Mouse (Mus musculus) embryonic fibroblast, embryonic 13.5 days (primary cell): ENCODE data around the gene Tmem56. TPM values are rescaled to one million over a fixed set of nuclear protein-coding genes. Genes with fewer than 3 reads are reported as not detected.

ENCODE experiments used
- H3K27ac ChIP-seq: 2 replicates; pipeline ENCODE4 v1.5.1; 2012; ENCODE audit warnings: low read length, control low read depth, inconsistent platforms; ENCODE audit not compliant: insufficient read depth
- H3K4me1 ChIP-seq: 2 replicates; pipeline ENCODE4 v1.6.1; 2011; ENCODE audit warnings: low read length; ENCODE audit not compliant: control insufficient read depth, insufficient read depth
- H3K4me3 ChIP-seq: 2 replicates; pipeline ENCODE4 v1.5.1; 2011; ENCODE audit warnings: mild to moderate bottlenecking, control low read depth, low read length; ENCODE audit not compliant: insufficient read depth
- CTCF ChIP-seq: IDR thresholded peaks from 2 replicates; pipeline ENCODE4 v1.5.1; 2011; ENCODE audit warnings: mild to moderate bottlenecking, control low read depth, low read length, moderate library complexity, borderline replicate concordance; ENCODE audit not compliant: insufficient read depth
- POLR2A ChIP-seq: IDR thresholded peaks from 2 replicates; pipeline ENCODE4 v1.6.1; 2011; ENCODE audit warnings: low read depth, mild to moderate bottlenecking, control low read depth, low read length, moderate library complexity
- polyA plus RNA-seq: library from polyadenylated mRNA; stranded (reverse); fragments of >200 nt; gene quantifications from 2 replicates; pipeline ENCODE4 v1.2.4, GENCODE M21; 2011; ENCODE audit warnings: low read depth; ENCODE audit not compliant: missing spikeins, insufficient read length

Gene Tmem56
- polyA plus RNA-seq, 1 experiment, result 1.1 TPM

DNA sequence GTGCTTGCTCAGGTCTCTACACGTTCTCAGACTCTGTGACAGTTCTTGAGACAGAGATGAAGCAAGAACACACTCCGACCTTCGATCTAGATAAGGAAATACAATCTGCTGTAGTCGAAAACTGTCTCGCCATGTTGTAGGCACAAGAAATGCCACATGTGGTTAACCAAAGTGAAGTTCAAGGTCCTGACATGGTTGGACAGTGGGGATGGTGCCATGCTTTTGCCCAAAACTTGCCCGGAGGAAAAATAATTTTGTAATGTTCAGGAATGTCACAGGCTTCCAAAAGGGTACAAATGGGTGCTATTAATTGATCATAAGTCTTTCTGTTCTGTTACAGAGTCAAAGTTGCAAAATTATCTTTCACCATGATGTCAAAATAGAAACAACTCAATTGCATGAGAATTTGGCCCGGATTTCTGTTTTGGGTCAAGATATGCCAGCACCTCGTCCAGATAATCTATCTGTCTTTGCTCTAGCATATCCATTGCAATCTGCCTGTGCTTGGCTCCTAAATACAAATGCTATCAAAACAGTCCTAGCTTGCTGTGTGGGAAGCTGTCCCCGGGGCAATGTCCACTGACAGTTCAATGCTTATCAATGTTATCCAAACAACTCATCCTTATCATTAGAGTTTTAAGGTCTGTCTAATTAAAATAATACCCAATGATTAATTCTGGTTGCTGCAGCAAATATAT lies 108.5 kb downstream of the Tmem56 start:
- H3K4me1 ChIP-seq, result no peaks in the 10 kb centered on the region
- H3K4me3 ChIP-seq, result no peak overlapping the region
- no peak overlapping the region for H3K27ac ChIP-seq
- TF ChIP-seq CTCF, result no peak
- no peak for TF ChIP-seq POLR2A

- H3K4me1 ChIP-seq, result no peaks in the 10 kb centered on the region
- no peak overlapping the region for H3K4me3 ChIP-seq
- TF ChIP-seq POLR2A (no peak), CTCF (no peak)
- H3K27ac ChIP-seq, result no peak overlapping the region
These were observed 110.2 kb downstream of the Tmem56 start for GRCm38 (mm10) chr3:121172718-121173117.

- Histone ChIP-seq H3K4me3 (0 out of 2 replicates have a peak overlapping the region, but pooled peaks have one; percentile 11), H3K27ac (no peak overlapping the region), H3K4me1 (no peaks in the 10 kb centered on the region)
- no peak for TF ChIP-seq CTCF
- TF ChIP-seq POLR2A, result no peak
These were observed 111.0 kb downstream of the Tmem56 start for GRCm38 (mm10) chr3:121171872-121172265.

- TF ChIP-seq POLR2A (peak; percentile 41), CTCF (peak; percentile 41)
These were observed 111.5 kb downstream of the Tmem56 start, which contains the start of gene Rwdd3 for GRCm38 (mm10) chr3:121171243-121171871. Gene Rwdd3 (minus strand): TSS chr3:121171695.

DNA sequence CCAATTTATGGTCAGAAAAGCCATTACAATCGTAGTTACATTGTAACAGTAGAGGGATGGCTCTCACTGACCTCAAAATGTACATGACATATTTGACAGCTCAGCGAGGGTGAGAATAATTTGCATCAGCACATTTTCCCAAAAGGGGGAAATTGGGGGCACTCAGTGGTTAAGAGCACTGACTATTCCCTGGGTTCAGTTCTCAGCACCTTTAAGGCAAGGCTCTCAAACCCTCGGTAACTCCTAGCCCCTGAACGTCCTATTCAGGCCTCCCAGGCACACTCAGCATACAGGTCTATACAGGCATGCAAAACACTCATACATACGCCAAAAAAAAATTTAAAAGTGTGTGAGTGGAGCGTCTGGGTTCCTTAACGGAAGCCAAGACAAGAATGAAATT lies 112.3 kb downstream of the Tmem56 start:
- Histone ChIP-seq H3K4me3 (no peak overlapping the region), H3K27ac (no peak overlapping the region), H3K4me1 (no peaks in the 10 kb centered on the region)
- no peak for TF ChIP-seq POLR2A
- TF ChIP-seq CTCF, result no peak

More at GRCm38 (mm10) chr3:121171243-121171871, 111.5 kb downstream of the Tmem56 start, which contains the start of gene Rwdd3:
- Histone ChIP-seq H3K27ac (no peak within 1 kb of the TSS), H3K4me1 (no peaks in the 10 kb centered on the region), H3K4me3 (peak within 1 kb of the TSS; percentile 65)

- no peak overlapping the region for H3K4me3 ChIP-seq
- H3K27ac ChIP-seq, result no peak overlapping the region
- TF ChIP-seq CTCF (no peak), POLR2A (no peak)
These were observed 113.6 kb downstream of the Tmem56 start for GRCm38 (mm10) chr3:121169092-121169942.

DNA sequence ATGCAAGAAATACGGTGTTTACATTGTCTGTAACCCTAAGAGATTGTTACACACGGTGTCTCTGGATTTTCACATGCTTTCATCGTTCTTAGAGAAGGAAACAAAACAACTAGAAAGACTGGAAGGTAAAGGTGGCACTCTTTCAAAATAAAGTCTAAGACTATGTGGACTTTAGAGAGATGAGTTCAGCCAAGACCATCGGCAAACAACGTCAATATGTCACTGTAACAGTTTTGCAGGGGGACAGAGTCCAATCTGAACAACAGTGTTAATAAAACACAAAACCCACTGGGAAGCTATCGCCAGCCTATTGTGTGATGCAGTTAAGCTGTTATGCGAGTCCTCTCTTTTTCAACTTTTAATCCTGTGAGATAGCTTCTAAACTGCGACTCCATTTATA lies 114.3 kb downstream of the Tmem56 start:
- no peak for TF ChIP-seq POLR2A
- H3K4me1 ChIP-seq, result no peaks in the 10 kb centered on the region
- no peak overlapping the region for H3K27ac ChIP-seq
- no peak overlapping the region for H3K4me3 ChIP-seq

More at GRCm38 (mm10) chr3:121169092-121169942, 113.6 kb downstream of the Tmem56 start:
- no peaks in the 10 kb centered on the region for H3K4me1 ChIP-seq

- H3K4me1 ChIP-seq, result no peaks in the 10 kb centered on the region
- no peak overlapping the region for H3K4me3 ChIP-seq
- H3K27ac ChIP-seq, result no peak overlapping the region
- TF ChIP-seq CTCF (peak; percentile 82; the same call in 1 of the 2 replicates), POLR2A (no peak)
These were observed 119.6 kb downstream of the Tmem56 start for GRCm38 (mm10) chr3:121163271-121163819.

DNA sequence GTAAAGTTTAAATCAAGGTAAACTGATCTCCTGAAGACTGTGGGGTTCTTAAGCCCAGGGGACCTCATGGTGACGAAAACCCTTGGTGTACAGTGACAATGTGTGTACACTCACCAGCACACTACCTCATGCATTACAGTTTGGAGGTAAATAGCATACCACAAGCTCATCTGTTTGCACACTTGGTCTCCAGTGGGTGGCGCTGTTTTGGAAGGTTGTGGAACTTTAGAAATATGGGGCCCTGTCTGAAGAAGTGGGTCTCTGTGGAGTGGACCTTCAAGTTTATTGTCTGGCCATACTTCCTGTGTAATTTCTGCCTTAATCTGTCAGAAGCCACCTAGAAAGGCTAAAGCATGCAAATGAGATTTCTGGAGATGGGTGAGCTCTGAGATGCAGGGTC lies 121.2 kb downstream of the Tmem56 start:
- TF ChIP-seq CTCF, result no peak
- TF ChIP-seq POLR2A, result no peak
- H3K4me3 ChIP-seq, result no peak overlapping the region
- no peak overlapping the region for H3K27ac ChIP-seq
- H3K4me1 ChIP-seq, result no peaks in the 10 kb centered on the region
